Mouse (Mus musculus): ENCODE data around the gene Otulin.

DNA sequence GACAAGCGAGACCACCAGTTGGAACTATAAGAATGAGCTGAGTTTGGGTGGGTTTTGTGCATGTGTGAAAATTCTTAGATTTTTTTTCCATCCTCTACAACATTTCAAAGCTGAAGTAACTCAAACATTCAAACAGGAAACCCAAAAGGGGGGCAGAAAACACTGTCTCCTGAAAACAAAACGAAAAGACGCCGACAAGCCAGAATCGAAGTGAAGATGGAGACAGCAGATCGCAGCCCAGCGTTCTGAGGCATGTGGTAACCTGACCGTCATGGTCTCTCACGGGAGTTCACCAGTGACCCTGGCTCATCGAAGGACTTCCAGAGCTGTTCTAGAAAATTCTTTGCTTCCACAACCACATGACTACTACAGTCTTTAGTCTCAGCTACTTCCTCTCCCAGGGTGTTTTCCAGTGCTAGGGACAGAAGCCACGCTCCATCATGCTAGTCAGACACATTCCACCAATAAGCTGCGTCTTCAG, 39.5 kb upstream of the Otulin start:
- TF ChIP-seq POLR2A (IDR thresholded peaks at IDR 0.05; ENCODE audit: insufficient read length, low read depth) = no peak
- TF ChIP-seq MYOG (IDR thresholded peaks at IDR 0.05; ENCODE audit: control insufficient read depth in 1 of 3, insufficient read depth in 1 of 3, insufficient read length in 2 of 3, low read depth in 2 of 3) = no peak
- no peak for TF ChIP-seq E2F4 (IDR thresholded peaks at IDR 0.05; ENCODE audit: insufficient read depth)
- no peak for TF ChIP-seq MYOD1 (IDR thresholded peaks at IDR 0.05; ENCODE audit: control insufficient read depth in 1 of 3, insufficient read length in 2 of 3, low read depth in 2 of 3)

All from myocyte (in vitro differentiated cells).